Mouse (Mus musculus): Measurements from ENCODE around the gene Spdef. TPM values are rescaled to one million over a fixed set of nuclear protein-coding genes. Genes with fewer than 3 reads are reported as not detected.
A peak's percentile ranks its signal among the peaks of the same experiment; 100 is the strongest.

Spdef gene
- polyA plus RNA-seq, 1 experiment, result 1.3 TPM

GRCm38 (mm10) chr17:27746446-27746845, 17.7 kb upstream of the Spdef start:
- H3K4me1 ChIP-seq (ENCODE audit: control insufficient read depth, insufficient read depth, low read length), result peaks cover 37% of the 10 kb centered on the region
- DNase-seq, result no peak
- WGBS, result 33% methylated on average over 4 of the region's 4 CpGs
- no peaks in the 10 kb centered on the region for H3K27me3 ChIP-seq (ENCODE audit: control insufficient read depth, insufficient read depth, low read length)
- no peak overlapping the region for H3K27ac ChIP-seq (ENCODE audit: insufficient read depth, low read length)
- H3K4me3 ChIP-seq (replicated peaks; ENCODE audit: insufficient read depth, low read depth, low read length), result no peak overlapping the region
- TF ChIP-seq POLR2A (IDR thresholded peaks at IDR 0.05; ENCODE audit: borderline replicate concordance, insufficient read depth, low read length), result no peak

GRCm38 (mm10) chr17:27740961-27741360, 12.2 kb upstream of the Spdef start:
- Histone ChIP-seq H3K4me3 (replicated peaks; ENCODE audit: insufficient read depth, low read depth, low read length) (no peak overlapping the region), H3K27ac (ENCODE audit: insufficient read depth, low read length) (no peak overlapping the region), H3K4me1 (ENCODE audit: control insufficient read depth, insufficient read depth, low read length) (peaks cover 16% of the 10 kb centered on the region), H3K27me3 (ENCODE audit: control insufficient read depth, insufficient read depth, low read length) (no peaks in the 10 kb centered on the region)
- 24% methylated on average over 6 of the region's 6 CpGs for WGBS
- no peak for TF ChIP-seq CTCF (IDR thresholded peaks at IDR 0.05; ENCODE audit: borderline replicate concordance, insufficient read depth, low read depth, low read length)
- no peak for TF ChIP-seq POLR2A (IDR thresholded peaks at IDR 0.05; ENCODE audit: borderline replicate concordance, insufficient read depth, low read length)
- DNase-seq, result peak; percentile 66 to 80

- DNase-seq, result no peak
- 51% methylated on average over 13 of the region's 13 CpGs for WGBS
- Histone ChIP-seq H3K4me3 (replicated peaks; ENCODE audit: insufficient read depth, low read depth, low read length) (no peak overlapping the region), H3K4me1 (ENCODE audit: control insufficient read depth, insufficient read depth, low read length) (peaks cover 12% of the 10 kb centered on the region), H3K27me3 (ENCODE audit: control insufficient read depth, insufficient read depth, low read length) (no peaks in the 10 kb centered on the region), H3K27ac (ENCODE audit: insufficient read depth, low read length) (no peak overlapping the region)
- TF ChIP-seq POLR2A (IDR thresholded peaks at IDR 0.05; ENCODE audit: borderline replicate concordance, insufficient read depth, low read length) (no peak), CTCF (IDR thresholded peaks at IDR 0.05; ENCODE audit: borderline replicate concordance, insufficient read depth, low read depth, low read length) (no peak)
Measured at GRCm38 (mm10) chr17:27734344-27735073, 5.8 kb upstream of the Spdef start.

GRCm38 (mm10) chr17:27732694-27733093, 3.9 kb upstream of the Spdef start:
- Histone ChIP-seq H3K27ac (ENCODE audit: insufficient read depth, low read length) (no peak overlapping the region), H3K4me1 (ENCODE audit: control insufficient read depth, insufficient read depth, low read length) (peaks cover 23% of the 10 kb centered on the region), H3K4me3 (replicated peaks; ENCODE audit: insufficient read depth, low read depth, low read length) (no peak overlapping the region), H3K27me3 (ENCODE audit: control insufficient read depth, insufficient read depth, low read length) (no peaks in the 10 kb centered on the region)
- no peak for TF ChIP-seq POLR2A (IDR thresholded peaks at IDR 0.05; ENCODE audit: borderline replicate concordance, insufficient read depth, low read length)
- TF ChIP-seq CTCF (IDR thresholded peaks at IDR 0.05; ENCODE audit: borderline replicate concordance, insufficient read depth, low read depth, low read length), result no peak
- DNase-seq, result no peak
- 87% methylated on average over 3 of the region's 3 CpGs for WGBS

- 55% methylated on average over 5 of the region's 5 CpGs for WGBS
- DNase-seq, result no peak
- peaks cover 23% of the 10 kb centered on the region for H3K4me1 ChIP-seq (ENCODE audit: control insufficient read depth, insufficient read depth, low read length)
- TF ChIP-seq POLR2A (IDR thresholded peaks at IDR 0.05; ENCODE audit: borderline replicate concordance, insufficient read depth, low read length) (no peak), CTCF (IDR thresholded peaks at IDR 0.05; ENCODE audit: borderline replicate concordance, insufficient read depth, low read depth, low read length) (no peak)
- H3K27ac ChIP-seq (ENCODE audit: insufficient read depth, low read length), result no peak overlapping the region
- no peaks in the 10 kb centered on the region for H3K27me3 ChIP-seq (ENCODE audit: control insufficient read depth, insufficient read depth, low read length)
- H3K4me3 ChIP-seq (replicated peaks; ENCODE audit: insufficient read depth, low read depth, low read length), result no peak overlapping the region
Measured at GRCm38 (mm10) chr17:27732152-27732551, 3.4 kb upstream of the Spdef start.

GRCm38 (mm10) chr17:27726527-27726926, 2.2 kb downstream of the Spdef start:
- TF ChIP-seq POLR2A (IDR thresholded peaks at IDR 0.05; ENCODE audit: borderline replicate concordance, insufficient read depth, low read length), result no peak
- no peak for TF ChIP-seq CTCF (IDR thresholded peaks at IDR 0.05; ENCODE audit: borderline replicate concordance, insufficient read depth, low read depth, low read length)
- Histone ChIP-seq H3K27ac (ENCODE audit: insufficient read depth, low read length) (no peak overlapping the region), H3K4me3 (replicated peaks; ENCODE audit: insufficient read depth, low read depth, low read length) (no peak overlapping the region), H3K27me3 (ENCODE audit: control insufficient read depth, insufficient read depth, low read length) (no peaks in the 10 kb centered on the region), H3K4me1 (ENCODE audit: control insufficient read depth, insufficient read depth, low read length) (peaks cover 22% of the 10 kb centered on the region)
- 74% methylated on average over 7 of the region's 7 CpGs for WGBS
- no peak for DNase-seq

GRCm38 (mm10) chr17:27725412-27725811, 3.3 kb downstream of the Spdef start:
- TF ChIP-seq POLR2A (IDR thresholded peaks at IDR 0.05; ENCODE audit: borderline replicate concordance, insufficient read depth, low read length) (no peak), CTCF (IDR thresholded peaks at IDR 0.05; ENCODE audit: borderline replicate concordance, insufficient read depth, low read depth, low read length) (no peak)
- WGBS, result 51% methylated on average over 10 of the region's 10 CpGs
- DNase-seq, result no peak
- peaks cover 33% of the 10 kb centered on the region for H3K4me1 ChIP-seq (ENCODE audit: control insufficient read depth, insufficient read depth, low read length)
- H3K4me3 ChIP-seq (replicated peaks; ENCODE audit: insufficient read depth, low read depth, low read length), result no peak overlapping the region
- H3K27ac ChIP-seq (ENCODE audit: insufficient read depth, low read length), result no peak overlapping the region
- H3K27me3 ChIP-seq (ENCODE audit: control insufficient read depth, insufficient read depth, low read length), result no peaks in the 10 kb centered on the region

GRCm38 (mm10) chr17:27725011-27725410, 3.7 kb downstream of the Spdef start:
- Histone ChIP-seq H3K4me3 (replicated peaks; ENCODE audit: insufficient read depth, low read depth, low read length) (no peak overlapping the region), H3K27ac (ENCODE audit: insufficient read depth, low read length) (no peak overlapping the region), H3K27me3 (ENCODE audit: control insufficient read depth, insufficient read depth, low read length) (no peaks in the 10 kb centered on the region), H3K4me1 (ENCODE audit: control insufficient read depth, insufficient read depth, low read length) (peaks cover 37% of the 10 kb centered on the region)
- WGBS, result 65% methylated on average over 10 of the region's 10 CpGs
- TF ChIP-seq POLR2A (IDR thresholded peaks at IDR 0.05; ENCODE audit: borderline replicate concordance, insufficient read depth, low read length), result no peak
- no peak for TF ChIP-seq CTCF (IDR thresholded peaks at IDR 0.05; ENCODE audit: borderline replicate concordance, insufficient read depth, low read depth, low read length)
- DNase-seq, result no peak

Measured in cerebellum, adult 2 months (tissue).